Mouse (Mus musculus) hindbrain, embryonic 15.5 days (tissue): ENCODE measurements around the gene Tlr6. TPM values are rescaled to one million over a fixed set of nuclear protein-coding genes. Genes with fewer than 3 reads are reported as not detected.

Experiments
- ATAC-seq: fragments of 200-750 bp; cut with Nextera tagmentation; 2 replicates; pipeline ENCODE4 v1.8.0; 2017; ENCODE audit warnings: low read depth, moderate number of reproducible peaks, moderate TSS enrichment; ENCODE audit not compliant: low FRiP score
- H3K27ac ChIP-seq: fragments of 300-500 bp; sonication (generic); replicated peaks from 2 replicates; pipeline ENCODE4 v1.5.1; 2015; ENCODE audit warnings: mild to moderate bottlenecking, inconsistent platforms
- H3K27me3 ChIP-seq: fragments of 300-500 bp; sonication (generic); 2 replicates; pipeline ENCODE4 v1.6.1; 2015; ENCODE audit warnings: control low read depth, inconsistent platforms
- H3K36me3 ChIP-seq: fragments of 300-500 bp; sonication (generic); 2 replicates; pipeline ENCODE4 v1.6.1; 2015; ENCODE audit warnings: control low read depth, inconsistent platforms
- H3K4me1 ChIP-seq: fragments of 300-500 bp; sonication (generic); replicated peaks from 2 replicates; pipeline ENCODE4 v1.6.1; 2015; ENCODE audit warnings: control low read depth, inconsistent platforms
- H3K4me2 ChIP-seq: fragments of 300-500 bp; sonication (generic); 2 replicates; pipeline ENCODE4 v1.6.1; 2015; ENCODE audit warnings: moderate library complexity, mild to moderate bottlenecking, inconsistent platforms
- H3K4me3 ChIP-seq: fragments of 300-500 bp; sonication (generic); 2 replicates; pipeline ENCODE4 v1.5.1; 2015; ENCODE audit warnings: mild to moderate bottlenecking, inconsistent platforms
- H3K9ac ChIP-seq: fragments of 300-500 bp; sonication (generic); 2 replicates; pipeline ENCODE4 v1.6.1; 2015; ENCODE audit warnings: inconsistent platforms
- H3K9me3 ChIP-seq: fragments of 300-500 bp; sonication (generic); 2 replicates; pipeline ENCODE4 v1.6.1; 2016; ENCODE audit warnings: control low read depth, inconsistent platforms
- WGBS: fragments of 180-500 bp; shearing (Covaris S2); methylation state at CpG from one replicate; pipeline ENCODE4 v1.1.7; 2015; 5-methylcytosine and 5-hydroxymethylcytosine counted together
- polyA plus RNA-seq: library from polyadenylated mRNA; unstranded; fragments of >200 nt; fragmentation: Nextera tagmentation; extraction: Ambion mirVana; gene quantifications from 2 replicates; pipeline ENCODE4 v1.2.1, GENCODE M21; 2015

Tlr6 gene
- 0.19 and 0.33 TPM in 2 replicates for polyA plus RNA-seq

- Histone ChIP-seq H3K9me3 (no peaks in the 10 kb centered on the region), H3K9ac (no peak within 1 kb of the TSS), H3K4me2 (no peak within 1 kb of the TSS), H3K27me3 (no peaks in the 10 kb centered on the region), H3K27ac (no peak within 1 kb of the TSS), H3K36me3 (no peaks in the 10 kb centered on the region), H3K4me1 (no peaks in the 10 kb centered on the region), H3K4me3 (no peak within 1 kb of the TSS)
- 85% methylated on average over 13 of the region's 13 CpGs for WGBS
- ATAC-seq, result no peak
Observed at GRCm38 (mm10) chr5:64959843-64960230, at the start of gene Tlr6. TSS of gene Tlr6 (minus strand) at chr5:64960097.

GRCm38 (mm10) chr5:65006011-65006491 is 46.2 kb upstream of the Tlr6 start:
- H3K4me2 ChIP-seq, result no peak overlapping the region
- no peak overlapping the region; the same call in 1 of the 2 replicates for H3K27ac ChIP-seq
- no peaks in the 10 kb centered on the region for H3K9me3 ChIP-seq
- H3K4me3 ChIP-seq, result no peak overlapping the region
- WGBS, result 39% methylated on average over 4 of the region's 4 CpGs
- no peaks in the 10 kb centered on the region for H3K36me3 ChIP-seq
- no peak overlapping the region for H3K9ac ChIP-seq
- no peak for ATAC-seq
- H3K4me1 ChIP-seq, result peaks cover 8% of the 10 kb centered on the region
- H3K27me3 ChIP-seq, result no peaks in the 10 kb centered on the region

GRCm38 (mm10) chr5:65005251-65005650 is 45.4 kb upstream of the Tlr6 start:
- Histone ChIP-seq H3K36me3 (no peaks in the 10 kb centered on the region), H3K27ac (no peak overlapping the region)
- WGBS, result 94% methylated on average over 4 of the region's 4 CpGs

GRCm38 (mm10) chr5:65003946-65004535 is 44.1 kb upstream of the Tlr6 start:
- H3K9ac ChIP-seq, result no peak overlapping the region
- 57% methylated on average over 7 of the region's 7 CpGs for WGBS

More at GRCm38 (mm10) chr5:65005251-65005650, 45.4 kb upstream of the Tlr6 start:
- H3K4me1 ChIP-seq, result peaks cover 8% of the 10 kb centered on the region
- H3K4me3 ChIP-seq, result no peak overlapping the region
- H3K9me3 ChIP-seq, result no peaks in the 10 kb centered on the region
- H3K27me3 ChIP-seq, result no peaks in the 10 kb centered on the region
- no peak for ATAC-seq
- no peak overlapping the region for H3K9ac ChIP-seq
- H3K4me2 ChIP-seq, result no peak overlapping the region

GRCm38 (mm10) chr5:65002940-65003824 is 43.3 kb upstream of the Tlr6 start:
- no peaks in the 10 kb centered on the region for H3K9me3 ChIP-seq
- no peaks in the 10 kb centered on the region for H3K36me3 ChIP-seq
- H3K4me1 ChIP-seq, result peaks cover 8% of the 10 kb centered on the region
- no peak overlapping the region for H3K4me3 ChIP-seq
- peak overlapping the region; percentile 49 for H3K27ac ChIP-seq
- ATAC-seq, result peak; percentile 79
- no peak overlapping the region for H3K4me2 ChIP-seq
- WGBS, result 49% methylated on average over 10 of the region's 10 CpGs
- no peaks in the 10 kb centered on the region for H3K27me3 ChIP-seq
- no peak overlapping the region for H3K9ac ChIP-seq

More at GRCm38 (mm10) chr5:65003946-65004535, 44.1 kb upstream of the Tlr6 start:
- Histone ChIP-seq H3K4me2 (no peak overlapping the region), H3K27ac (0 out of 2 replicates have a peak overlapping the region, but pooled peaks have one; percentile 13), H3K27me3 (no peaks in the 10 kb centered on the region), H3K4me1 (peaks cover 8% of the 10 kb centered on the region), H3K36me3 (no peaks in the 10 kb centered on the region), H3K9me3 (no peaks in the 10 kb centered on the region), H3K4me3 (no peak overlapping the region)
- ATAC-seq, result no peak

GRCm38 (mm10) chr5:64995408-64995807 is 35.5 kb upstream of the Tlr6 start:
- 97% methylated on average over 2 of the region's 2 CpGs for WGBS
- no peak for ATAC-seq
- Histone ChIP-seq H3K4me2 (no peak overlapping the region), H3K4me1 (no peaks in the 10 kb centered on the region), H3K36me3 (no peaks in the 10 kb centered on the region), H3K27ac (no peak overlapping the region), H3K9me3 (no peaks in the 10 kb centered on the region), H3K4me3 (no peak overlapping the region), H3K27me3 (no peaks in the 10 kb centered on the region), H3K9ac (no peak overlapping the region)

GRCm38 (mm10) chr5:64992540-64992939 is 32.6 kb upstream of the Tlr6 start:
- Histone ChIP-seq H3K4me2 (no peak overlapping the region), H3K27me3 (no peaks in the 10 kb centered on the region), H3K9ac (no peak overlapping the region), H3K4me1 (0 out of 2 replicates have a peak, but pooled peaks cover 4% of the 10 kb centered on the region), H3K36me3 (no peaks in the 10 kb centered on the region), H3K27ac (no peak overlapping the region), H3K9me3 (no peaks in the 10 kb centered on the region), H3K4me3 (no peak overlapping the region)
- 49% methylated on average over 8 of the region's 8 CpGs for WGBS
- no peak for ATAC-seq

- Histone ChIP-seq H3K4me2 (no peak overlapping the region), H3K4me1 (0 out of 2 replicates have a peak, but pooled peaks cover 4% of the 10 kb centered on the region), H3K9me3 (no peaks in the 10 kb centered on the region), H3K9ac (no peak overlapping the region), H3K4me3 (no peak overlapping the region), H3K36me3 (no peaks in the 10 kb centered on the region), H3K27me3 (no peaks in the 10 kb centered on the region), H3K27ac (no peak overlapping the region)
- 95% methylated on average over 1 of the region's 1 CpGs for WGBS
- no peak for ATAC-seq
Observed at GRCm38 (mm10) chr5:64989940-64990339, 30.0 kb upstream of the Tlr6 start.

GRCm38 (mm10) chr5:64985971-64986370 is 26.1 kb upstream of the Tlr6 start:
- 79% methylated on average over 7 of the region's 7 CpGs for WGBS

GRCm38 (mm10) chr5:64977128-64977527 is 17.2 kb upstream of the Tlr6 start:
- Histone ChIP-seq H3K36me3 (no peaks in the 10 kb centered on the region), H3K9me3 (no peaks in the 10 kb centered on the region), H3K4me2 (no peak overlapping the region), H3K27ac (no peak overlapping the region), H3K4me1 (no peaks in the 10 kb centered on the region), H3K27me3 (no peaks in the 10 kb centered on the region), H3K4me3 (no peak overlapping the region), H3K9ac (no peak overlapping the region)
- no peak for ATAC-seq
- 72% methylated on average over 8 of the region's 8 CpGs for WGBS

More at GRCm38 (mm10) chr5:64985971-64986370, 26.1 kb upstream of the Tlr6 start:
- Histone ChIP-seq H3K4me2 (no peak overlapping the region), H3K9me3 (no peaks in the 10 kb centered on the region), H3K36me3 (no peaks in the 10 kb centered on the region), H3K4me3 (no peak overlapping the region), H3K27me3 (no peaks in the 10 kb centered on the region), H3K27ac (no peak overlapping the region), H3K4me1 (0 out of 2 replicates have a peak, but pooled peaks cover 4% of the 10 kb centered on the region), H3K9ac (no peak overlapping the region)
- ATAC-seq, result no peak

- H3K27ac ChIP-seq, result no peak overlapping the region
- H3K36me3 ChIP-seq, result no peaks in the 10 kb centered on the region
- H3K4me3 ChIP-seq, result no peak overlapping the region
- peaks cover 4% of the 10 kb centered on the region for H3K4me1 ChIP-seq
- ATAC-seq, result no peak
- H3K9ac ChIP-seq, result no peak overlapping the region
- H3K9me3 ChIP-seq, result no peaks in the 10 kb centered on the region
- 85% methylated on average over 5 of the region's 5 CpGs for WGBS
- H3K4me2 ChIP-seq, result no peak overlapping the region
- 0 out of 2 replicates have a peak, but pooled peaks cover 2% of the 10 kb centered on the region for H3K27me3 ChIP-seq
Observed at GRCm38 (mm10) chr5:64975121-64975520, 15.2 kb upstream of the Tlr6 start.
